Mouse (Mus musculus): ENCODE results near the gene Henmt1.

GRCm38 (mm10) chr3:108920442-108921070 is 19.1 kb upstream of the Henmt1 start:
- no peak for TF ChIP-seq POLR2A (IDR thresholded peaks at IDR 0.05; ENCODE audit: control insufficient read depth, extremely low read depth, insufficient read depth, low read length, poor library complexity)
- TF ChIP-seq CTCF (IDR thresholded peaks at IDR 0.05; ENCODE audit: borderline replicate concordance, control insufficient read depth, extremely low read depth, insufficient read depth, low read length, poor library complexity) = no peak
